ENCODE assay signal across 8 mouse cellular contexts in genomic region chr8:61223283-61223682, GRCm38 (mm10). TPM values are rescaled to one million over a fixed set of nuclear protein-coding genes. Genes with fewer than 3 reads are reported as not detected.
A peak's percentile ranks its signal among the peaks of the same experiment; 100 is the strongest.
DNase-seq lines count a peak whose midpoint lies in the region; ATAC-seq and TF ChIP-seq lines count a peak whose summit lies in the region.

No protein-coding gene starts in this region.

- in situ Hi-C loops in ES-E14 (cut with MboI; ENCODE audit: low sequenced_read_pairs in 2 of 2, unreplicated experiment in 2 of 2) = no loop called here

- peak overlapping the region; percentile 64 to 97 for H3K4me3 ChIP-seq in heart, embryonic 14.5 days (ENCODE audit: control insufficient read depth in 1 of 2, insufficient read depth in 1 of 2, low read depth in 1 of 2, low read length in 2 of 2)
- H3K4me3 ChIP-seq in ES-E14 (ENCODE audit: insufficient read depth in 1 of 2, low read depth in 1 of 2, low read length in 2 of 2, poor library complexity in 1 of 2, severe bottlenecking in 1 of 2) = peak overlapping the region; percentile 91 to 95
- H3K4me3 ChIP-seq in hindbrain, embryonic 10.5 days = peak overlapping the region; percentile 85
- peak overlapping the region; percentile 77 for H3K4me3 ChIP-seq in midbrain, embryonic 11.5 days (ENCODE audit: low read depth, low read length)

- peaks cover 9% of the 10 kb centered on the region for H3K27me3 ChIP-seq in heart, embryonic 14.5 days (ENCODE audit: control insufficient read depth, insufficient read depth, low read length)
- H3K27me3 ChIP-seq in hindbrain, embryonic 10.5 days (ENCODE audit: insufficient read depth, poor library complexity, severe bottlenecking) = no peaks in the 10 kb centered on the region
- no peaks in the 10 kb centered on the region for H3K27me3 ChIP-seq in midbrain, embryonic 11.5 days (ENCODE audit: control insufficient read depth, insufficient read depth, low read length)

- no peak for ATAC-seq in heart, embryonic 14.5 days (ENCODE audit: insufficient number of reproducible peaks, insufficient read depth, low FRiP score, low read depth)
- ATAC-seq in midbrain, embryonic 11.5 days (ENCODE audit: low FRiP score) = no peak

- no peak for DNase-seq in heart, adult 8-10 months (ENCODE audit: low spot score)
- DNase-seq in ES-E14 (ENCODE audit: low read depth, low spot score) = no peak
- no peak for DNase-seq in hindbrain, embryonic 10.5 days (ENCODE audit: low spot score)
- peak; percentile 88 for DNase-seq in midbrain, embryonic 11.5 days (ENCODE audit: low spot score, missing footprints)
- DNase-seq in cerebellum, adult 8-10 months = no peak
- DNase-seq in embryo, embryonic 11 days = no peak
- no peak for DNase-seq in left cerebral cortex, postnatal 10 days (ENCODE audit: extremely low spot score in 1 of 2, low spot score in 2 of 2)

- H3K27ac ChIP-seq in heart, embryonic 14.5 days (replicated peaks in 1 of 2; ENCODE audit: control insufficient read depth in 1 of 2, insufficient read depth in 1 of 2, low read depth in 2 of 2, low read length in 2 of 2) = no peak overlapping the region
- no peak overlapping the region for H3K27ac ChIP-seq in ES-E14 (ENCODE audit: insufficient read depth, low read depth, low read length, poor library complexity, severe bottlenecking)
- H3K27ac ChIP-seq in hindbrain, embryonic 10.5 days = peak overlapping the region; percentile 98
- no peak overlapping the region; the same call in 1 of the 2 replicates for H3K27ac ChIP-seq in midbrain, embryonic 11.5 days (ENCODE audit: low read depth, low read length)

- WGBS in heart, embryonic 14.5 days = 32% methylated on average over 5 of the region's 5 CpGs
- WGBS in hindbrain, embryonic 10.5 days = 26% methylated on average over 5 of the region's 5 CpGs
- WGBS in midbrain, embryonic 11.5 days = 30% methylated on average over 5 of the region's 5 CpGs

- no peaks in the 10 kb centered on the region for H3K9me3 ChIP-seq in heart, embryonic 14.5 days (ENCODE audit: control insufficient read depth, low read length)
- no peaks in the 10 kb centered on the region for H3K9me3 ChIP-seq in ES-E14 (ENCODE audit: control insufficient read depth, insufficient read depth, low read depth, low read length)
- no peaks in the 10 kb centered on the region for H3K9me3 ChIP-seq in hindbrain, embryonic 10.5 days
- no peaks in the 10 kb centered on the region for H3K9me3 ChIP-seq in midbrain, embryonic 11.5 days (ENCODE audit: control insufficient read depth, low read length)

- H3K4me1 ChIP-seq in heart, embryonic 14.5 days (ENCODE audit: control insufficient read depth in 2 of 2, insufficient read depth in 2 of 2, low read length in 2 of 2) = peaks cover 6 to 12% of the 10 kb centered on the region in 2 experiments; a peak in 2 of 4 replicates
- H3K4me1 ChIP-seq in ES-E14 (ENCODE audit: control insufficient read depth in 2 of 2, insufficient read depth in 2 of 2, low read length in 2 of 2, poor library complexity in 1 of 2) = peaks cover 0 to 2% of the 10 kb centered on the region in 2 experiments; a peak in 2 of 4 replicates
- peaks cover 44% of the 10 kb centered on the region for H3K4me1 ChIP-seq in hindbrain, embryonic 10.5 days (replicated peaks)
- H3K4me1 ChIP-seq in midbrain, embryonic 11.5 days (ENCODE audit: control insufficient read depth, insufficient read depth, low read length) = peaks cover 17% of the 10 kb centered on the region

- intact Hi-C loops in left cerebral cortex, postnatal 10 days (cut with DNase I) = loop anchor here (5.0 to 10.0 kb wide), 3 partner anchors 128 to 292 kb away; no protein-coding TSS in a partner anchor

- peak overlapping the region; percentile 79 for H3K9ac ChIP-seq in heart, embryonic 14.5 days (ENCODE audit: low read length)
- H3K9ac ChIP-seq in ES-E14 (ENCODE audit: insufficient read depth, low read depth, low read length, poor library complexity, severe bottlenecking) = peak overlapping the region; percentile 85
- H3K9ac ChIP-seq in midbrain, embryonic 11.5 days (ENCODE audit: low read length) = peak overlapping the region; percentile 88

- no peaks in the 10 kb centered on the region for H3K36me3 ChIP-seq in heart, embryonic 14.5 days (ENCODE audit: control insufficient read depth, insufficient read depth, low read length)
- no peaks in the 10 kb centered on the region for H3K36me3 ChIP-seq in ES-E14 (ENCODE audit: control insufficient read depth, insufficient read depth, low read length, poor library complexity, severe bottlenecking)
- peaks cover 14% of the 10 kb centered on the region; the same call in 1 of the 2 replicates for H3K36me3 ChIP-seq in hindbrain, embryonic 10.5 days
- H3K36me3 ChIP-seq in midbrain, embryonic 11.5 days (ENCODE audit: control insufficient read depth, insufficient read depth, low read length) = no peaks in the 10 kb centered on the region

- peak overlapping the region; percentile 84 for H3K4me2 ChIP-seq in heart, embryonic 14.5 days (ENCODE audit: low read length)
- H3K4me2 ChIP-seq in midbrain, embryonic 11.5 days = peak overlapping the region; percentile 67

TF ChIP-seq in ES-E14, 5 proteins besides CTCF, POLR2A, EP300 and RAD21:
- TF ChIP-seq ZNF384 (IDR thresholded peaks at IDR 0.05; ENCODE audit: low read depth, low read length) (no peak), CHD2 (IDR thresholded peaks at IDR 0.05; ENCODE audit: low read depth, low read length) (no peak), ZC3H11A (IDR thresholded peaks at IDR 0.05; ENCODE audit: borderline replicate concordance, low read depth, low read length) (no peak), HCFC1 (IDR thresholded peaks at IDR 0.05; ENCODE audit: borderline replicate concordance, insufficient read depth, low read length) (no peak), MAFK (IDR thresholded peaks at IDR 0.05; ENCODE audit: insufficient read depth, low read depth, low read length) (no peak)
TF ChIP-seq in ES-E14: peak in this region for 0.

RNA-seq across cellular contexts. Expression of gene Sh3rf1, which starts 0.4 kb away (rescaled TPM):
- 4.2 and 4.9 TPM in 2 replicates for polyA plus RNA-seq in heart, embryonic 14.5 days (2014; fragmentation: Nextera tagmentation; extraction: Ambion mirVana)
- 1 to 10 TPM; 4.7 to 6.4 (median 5.5) TPM for total RNA-seq in heart, adult 8-10 months (2022)
- total RNA-seq in ES-E14 (2012; rRNA removed) = 4.1 and 6.0 TPM in 2 replicates
- 17.2 and 20.3 TPM in 2 replicates for polyA plus RNA-seq in hindbrain, embryonic 10.5 days (2016; fragmentation: Nextera tagmentation; extraction: Ambion mirVana)
- 18.0 and 18.5 TPM in 2 replicates for polyA plus RNA-seq in midbrain, embryonic 11.5 days (2014; fragmentation: Nextera tagmentation; extraction: Ambion mirVana)
- 10 to 100 TPM; 42.1 to 42.2 TPM for total RNA-seq in left cerebral cortex, postnatal 10 days (2021)
